Mouse (Mus musculus): ENCODE data around the gene Cysrt1.

GRCm38 (mm10) chr2:25255284-25255779 is 13.1 kb upstream of the Cysrt1 start, which contains the start of gene Tmem203:
- peak; percentile 64 for TF ChIP-seq POLR2A (IDR thresholded peaks at IDR 0.05; ENCODE audit: insufficient read depth, low read depth, low read length)
- no peak for TF ChIP-seq CTCF (IDR thresholded peaks at IDR 0.05; ENCODE audit: insufficient read depth, low read depth, low read length)
